Mouse (Mus musculus) kidney, postnatal 25 days (tissue): ENCODE results near the gene Cops6.

ENCODE experiments used
- DNase-seq, 2 experiments: peaks; one replicate each; pipeline ENCODE4 v3.0.0; 2021; ENCODE audit warnings: mixed read lengths in 2 of 2

The Cops6 gene

DNA sequence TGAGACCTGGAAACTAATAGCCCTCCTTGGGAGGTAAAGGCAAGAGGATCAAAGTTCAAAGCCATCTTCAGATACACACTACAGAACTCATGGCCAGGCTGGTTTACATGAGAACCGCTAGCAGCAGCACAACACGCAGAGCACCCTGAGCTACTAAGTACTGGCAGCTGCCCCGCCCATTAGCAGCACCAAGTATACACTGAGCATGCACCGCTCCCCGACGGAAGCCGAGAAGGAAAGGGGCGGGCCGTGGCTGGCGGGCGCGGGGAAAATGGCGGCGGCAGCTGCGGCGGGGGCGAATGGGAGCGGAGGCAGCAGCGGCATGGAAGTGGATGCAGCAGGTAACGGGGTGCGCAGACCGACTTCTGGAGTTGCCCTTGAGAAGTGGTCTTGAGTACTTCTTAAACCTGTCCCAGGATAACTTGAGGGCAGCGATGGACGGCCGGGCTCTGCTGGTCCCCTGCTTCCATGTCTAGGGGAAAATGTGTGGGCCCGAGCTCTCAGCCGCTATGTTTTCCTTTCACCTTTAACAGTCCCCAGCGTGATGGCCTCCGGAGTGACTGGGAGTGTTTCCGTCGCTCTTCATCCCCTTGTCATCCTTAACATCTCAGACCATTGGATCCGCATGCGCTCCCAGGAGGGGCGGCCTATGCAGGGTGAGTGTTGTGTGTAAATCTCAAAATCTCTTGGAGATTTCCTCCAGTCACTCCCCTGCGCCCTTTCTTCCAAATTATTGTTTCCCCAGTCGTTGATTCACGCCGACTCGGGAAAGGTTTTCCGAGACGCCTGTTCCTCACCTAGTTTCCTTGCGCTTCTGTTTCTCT, at the start of gene Cops6:
Cops6 (plus strand) TSS at position 230 of the 824 bp plus-strand sequence.
- peak; percentile 95 to 97 for DNase-seq

DNA sequence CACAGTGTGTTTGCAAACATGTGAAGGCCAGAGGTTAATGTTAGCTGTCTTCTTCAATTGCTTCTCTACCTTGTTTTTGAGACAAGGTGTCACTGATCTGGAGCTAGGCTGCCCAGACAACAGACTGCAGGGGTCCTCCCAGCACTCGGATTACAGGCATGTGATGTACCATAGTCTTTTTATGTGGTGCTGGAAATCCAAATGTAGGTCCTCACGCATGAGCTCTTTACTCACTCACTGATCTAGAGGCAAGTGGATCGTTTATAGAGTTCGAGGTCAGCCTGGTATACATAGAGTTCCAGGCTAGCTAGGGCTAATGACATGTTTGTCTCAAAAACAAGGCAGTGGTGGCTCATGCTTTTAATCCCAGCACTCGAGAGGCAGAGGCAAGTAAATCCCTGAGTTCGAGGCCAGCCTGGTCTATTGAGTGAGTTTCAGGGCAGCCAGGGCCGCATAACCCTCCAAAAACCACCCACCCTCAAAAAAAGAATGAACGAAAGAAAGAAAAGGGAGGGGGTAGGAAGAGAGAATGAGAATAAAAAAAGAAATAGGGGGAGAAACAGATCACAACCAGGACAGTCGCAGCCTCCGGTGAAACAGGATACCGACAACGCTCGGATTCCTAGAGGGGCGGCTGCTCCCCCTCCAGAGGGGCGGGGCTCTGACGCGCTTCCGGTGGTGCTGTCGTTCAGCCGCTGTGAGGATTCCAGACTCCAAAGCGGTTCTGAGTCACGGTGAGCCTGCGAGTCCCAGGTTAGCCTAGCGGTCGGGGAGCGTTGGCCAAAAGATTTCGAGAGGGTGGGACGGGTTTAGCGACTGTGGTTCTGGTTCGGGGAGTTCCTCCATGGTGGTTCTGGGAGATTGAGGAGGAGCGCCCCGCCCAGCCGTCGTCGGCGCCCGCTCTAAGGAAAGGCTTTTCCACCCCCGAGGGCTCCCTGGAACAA, 44.3 kb upstream of the Cops6 start, which contains the start of gene Zscan21:
Zscan21 (plus strand) TSS at position 649 of the 944 bp plus-strand sequence.
- peak; percentile 89 to 94 for DNase-seq

DNA sequence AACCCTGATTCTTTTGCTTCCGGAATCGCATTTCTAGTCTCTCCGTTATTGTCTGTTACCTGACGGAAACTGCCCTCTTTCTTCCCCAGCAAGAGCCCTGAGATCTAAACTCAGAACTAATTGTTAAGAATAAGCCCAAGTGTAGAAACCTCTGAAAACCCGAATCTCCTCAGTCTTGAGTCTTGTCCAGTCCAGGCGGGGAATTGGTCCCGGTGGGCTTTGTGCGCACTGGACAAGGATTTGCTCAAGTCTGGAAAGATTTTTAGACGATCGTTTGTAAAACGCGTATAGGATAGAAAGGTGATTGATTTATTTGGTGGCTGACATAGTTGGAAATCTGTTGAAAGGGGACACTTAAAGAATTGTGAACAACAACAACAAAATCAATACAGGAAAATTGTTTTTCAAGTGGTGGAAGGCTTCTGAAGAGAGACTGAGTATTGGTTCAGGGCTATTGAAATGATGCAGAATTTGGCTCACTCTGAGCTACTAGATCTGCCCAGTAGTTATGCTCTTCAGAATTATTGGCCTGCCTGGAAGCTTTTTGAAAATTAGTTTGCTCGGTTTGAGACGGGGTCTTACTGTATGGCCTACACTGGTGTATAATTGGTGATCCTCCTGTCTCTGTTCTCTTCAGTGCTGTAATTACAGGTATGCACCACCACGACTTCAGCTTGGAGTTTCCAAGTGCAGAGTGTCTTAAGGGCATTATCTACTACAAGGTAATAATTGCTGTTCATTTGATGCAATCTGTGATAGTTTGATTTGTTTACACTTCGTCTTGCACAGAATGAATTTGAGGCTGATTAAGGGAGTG, 43.5 kb upstream of the Cops6 start:
- no peak for DNase-seq

- no peak for DNase-seq
These were observed 42.8 kb upstream of the Cops6 start for GRCm38 (mm10) chr5:138118041-138118440.

DNA sequence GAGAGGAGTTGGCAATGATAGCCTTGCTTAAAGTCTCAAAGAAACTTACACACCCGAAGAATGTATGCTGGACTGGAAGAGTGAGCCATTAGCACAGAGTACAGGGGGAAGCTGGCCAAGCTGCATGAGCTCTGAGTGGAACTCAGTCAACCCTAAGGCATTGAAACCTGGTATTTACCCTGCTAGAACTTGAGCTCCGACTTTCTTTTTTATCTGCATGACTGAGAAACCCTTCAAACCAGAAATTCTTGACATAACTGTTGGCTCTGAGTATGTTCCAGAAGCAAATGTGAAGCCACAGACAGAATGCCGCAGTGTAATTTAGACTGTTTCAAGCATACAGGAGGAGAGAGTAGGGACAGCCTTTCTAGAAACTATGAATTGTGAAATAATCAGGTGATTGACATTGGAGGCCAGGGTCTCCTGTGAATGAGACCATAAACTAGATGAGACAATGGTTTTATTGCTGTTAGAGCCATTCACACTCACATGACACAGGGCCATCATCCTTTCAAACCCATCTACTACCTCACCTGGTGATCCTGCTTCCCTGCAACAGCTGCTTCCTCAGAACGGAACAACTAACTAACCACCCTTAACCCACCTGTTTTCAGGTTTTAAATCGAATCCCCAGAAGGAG, 28.3 kb upstream of the Cops6 start:
- peak; percentile 56 to 68 for DNase-seq

- no peak for DNase-seq
These were observed 23.6 kb upstream of the Cops6 start for GRCm38 (mm10) chr5:138137257-138137656.

DNA sequence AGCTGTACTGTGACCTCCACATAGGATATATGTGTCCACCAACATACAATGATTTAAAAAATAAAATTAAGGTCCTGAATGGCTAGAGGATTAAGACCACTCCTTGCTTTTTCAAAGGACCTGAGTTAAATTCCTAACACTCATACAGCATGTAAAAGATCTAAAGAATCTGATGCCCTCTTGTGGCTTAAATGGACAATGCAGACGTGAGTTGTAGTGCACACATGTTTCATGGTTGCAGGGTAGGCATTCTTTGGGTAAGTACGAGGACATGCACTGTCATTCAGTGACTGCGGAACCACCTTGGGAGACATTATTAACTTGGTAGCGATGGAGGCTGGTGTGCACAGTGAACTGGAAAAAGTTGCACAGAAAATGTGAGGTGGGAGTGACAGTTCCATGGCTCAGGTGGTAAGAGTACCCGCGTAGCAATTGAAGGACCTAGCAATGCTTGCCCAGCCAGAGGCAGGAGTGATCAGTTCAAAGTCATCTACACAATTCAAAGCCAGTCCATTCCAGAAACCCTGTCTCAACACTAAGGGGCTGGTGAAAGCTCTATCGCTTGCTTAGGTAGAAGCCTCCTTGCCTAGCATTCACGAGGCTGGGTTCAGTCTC, 22.8 kb upstream of the Cops6 start:
- peak in 1 of 2 experiments; percentile 78 for DNase-seq

- no peak for DNase-seq
These were observed 22.3 kb upstream of the Cops6 start for GRCm38 (mm10) chr5:138138585-138138984.

DNA sequence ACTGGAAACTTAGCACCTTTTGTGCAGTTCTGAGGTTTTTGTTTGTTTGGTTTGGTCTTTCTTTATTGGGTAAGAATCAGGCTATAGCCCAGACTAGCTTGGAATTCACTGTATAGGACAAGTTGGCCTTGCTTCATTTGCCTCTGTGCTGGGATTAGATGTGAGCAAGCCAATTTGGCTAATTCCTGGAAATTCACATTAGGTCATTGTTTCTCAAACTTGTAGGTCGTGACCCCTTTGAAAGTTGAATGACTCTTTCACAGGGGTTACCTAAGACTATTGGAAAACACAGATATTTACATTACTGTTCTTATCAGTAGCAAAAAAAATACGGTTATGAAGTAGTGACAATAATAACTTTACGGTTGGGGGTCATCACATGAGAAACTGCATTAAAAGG, 6.5 kb upstream of the Cops6 start:
- DNase-seq: no peak

DNA sequence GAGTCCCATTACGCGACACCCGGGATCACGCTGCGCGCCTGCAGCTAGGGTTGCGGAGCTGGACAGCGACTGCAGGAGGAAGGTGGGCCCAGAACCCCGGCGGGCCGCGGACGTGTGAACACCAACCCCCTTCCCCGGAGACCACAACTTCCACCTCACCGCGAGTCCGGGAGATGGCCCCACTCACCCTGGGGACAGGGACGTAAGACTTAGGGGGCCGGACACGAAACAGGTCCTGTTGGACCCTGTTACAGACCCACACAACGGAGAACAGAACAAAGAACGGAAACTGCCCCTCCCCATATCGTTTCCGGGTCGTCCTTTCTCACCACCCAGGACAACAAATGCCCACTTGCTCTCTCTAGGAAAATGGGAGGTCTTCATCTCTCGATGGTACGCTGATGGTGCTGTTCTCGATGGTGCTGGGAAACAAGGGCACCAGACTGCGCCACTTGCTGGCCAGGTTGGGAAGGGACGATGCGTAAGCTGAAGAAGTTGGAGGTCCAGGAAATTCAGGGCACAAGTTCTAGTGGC, 5.4 kb upstream of the Cops6 start, which contains the start of gene Zfp113:
Zfp113 (minus strand) TSS at position 302 of the 534 bp plus-strand sequence.
- peak; percentile 92 to 94 for DNase-seq

DNA sequence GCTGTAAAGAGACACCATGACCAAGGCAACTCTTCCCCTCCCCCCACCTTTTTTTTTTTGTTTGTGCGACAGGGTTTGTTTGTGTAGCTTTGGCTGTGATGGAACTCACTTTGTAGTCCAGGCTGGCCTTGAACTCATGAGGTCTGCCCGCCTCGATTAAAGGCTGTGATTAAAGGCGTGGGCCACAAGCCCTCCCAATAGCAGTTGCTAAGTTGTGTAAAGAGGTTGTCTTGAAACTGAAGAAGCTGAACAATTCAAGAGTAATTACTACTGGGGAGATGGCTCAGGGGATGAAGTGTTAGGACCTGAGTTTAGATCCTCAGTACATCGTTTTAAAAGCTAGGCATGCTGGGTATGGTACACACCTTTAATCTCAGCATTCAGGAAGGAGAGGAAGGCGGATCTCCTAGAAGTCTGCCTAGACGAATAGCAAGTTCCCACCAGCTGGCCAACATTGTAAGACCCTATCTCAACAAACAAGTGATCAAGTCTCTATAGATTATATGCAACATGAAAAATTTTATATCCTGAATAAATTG, 578 bp upstream of the Cops6 start:
- no peak for DNase-seq

DNA sequence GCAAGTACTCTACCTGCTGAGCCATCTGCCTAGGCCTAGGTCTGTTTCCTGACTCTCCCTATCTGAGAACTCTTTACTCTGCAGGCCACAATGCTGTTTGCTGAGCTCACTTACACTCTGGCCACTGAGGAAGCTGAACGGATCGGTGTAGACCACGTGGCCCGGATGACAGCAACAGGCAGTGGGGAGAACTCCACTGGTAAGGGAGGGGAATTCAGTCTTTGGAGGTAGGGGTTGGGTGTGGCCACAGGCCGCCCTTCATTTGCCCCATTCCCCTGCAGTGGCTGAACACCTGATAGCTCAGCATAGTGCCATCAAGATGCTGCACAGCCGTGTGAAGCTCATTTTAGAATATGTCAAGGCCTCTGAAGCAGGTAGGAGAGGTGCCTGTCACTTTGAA, 2.2 kb downstream of the Cops6 start:
- DNase-seq: no peak

GRCm38 (mm10) chr5:138163610-138164009, 2.7 kb downstream of the Cops6 start:
- no peak for DNase-seq

DNA sequence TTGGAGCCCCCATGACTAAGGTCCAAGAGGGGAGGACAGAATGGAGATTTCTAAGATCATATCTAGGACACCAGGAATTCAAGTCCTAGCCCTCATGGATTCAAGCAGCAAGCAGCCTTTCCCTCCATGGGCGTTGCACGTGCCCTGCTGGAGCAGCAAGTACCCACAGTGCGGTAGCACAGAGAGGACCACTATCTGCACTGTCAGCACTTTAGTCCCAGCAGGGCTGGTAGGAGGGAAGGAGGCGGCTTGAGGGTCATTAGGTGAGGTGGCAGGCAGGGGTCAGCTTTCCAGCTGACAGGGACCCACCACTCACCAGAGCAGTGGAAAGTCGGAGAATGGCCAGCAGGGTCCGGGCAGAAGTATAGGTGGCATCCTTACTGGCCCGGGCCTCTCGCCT, 4.7 kb downstream of the Cops6 start:
- no peak for DNase-seq

DNA sequence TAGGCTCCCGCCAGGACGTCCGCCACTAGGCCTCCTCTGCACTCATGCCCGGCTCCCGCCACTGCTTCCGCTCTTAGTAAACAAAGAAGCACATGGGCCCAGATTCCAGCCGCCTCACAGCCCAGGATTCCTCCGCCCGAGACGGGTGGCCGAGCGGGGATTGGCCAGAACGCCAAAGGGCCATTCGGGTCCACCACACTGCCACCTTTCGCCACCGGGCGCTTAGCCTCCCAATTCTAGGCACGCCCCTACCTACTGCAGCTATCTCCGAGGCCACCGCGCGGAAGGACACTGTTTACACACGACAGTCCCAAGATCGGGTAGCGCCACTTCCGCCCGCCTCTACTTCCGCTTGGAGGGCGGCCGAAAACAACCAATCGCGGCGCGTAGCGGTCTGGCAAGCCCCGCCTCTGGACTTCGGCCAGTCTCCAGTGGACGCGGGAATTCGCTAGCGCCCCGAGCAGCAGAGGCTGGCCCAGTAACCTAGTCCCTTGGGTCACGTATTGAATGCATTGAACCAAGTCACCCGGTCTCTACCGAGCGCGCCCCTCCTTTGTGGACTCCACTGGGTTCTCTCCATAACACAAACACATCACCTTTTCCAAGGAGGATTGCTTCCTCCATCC, 10.2 kb downstream of the Cops6 start:
- DNase-seq: peak; percentile 99

DNA sequence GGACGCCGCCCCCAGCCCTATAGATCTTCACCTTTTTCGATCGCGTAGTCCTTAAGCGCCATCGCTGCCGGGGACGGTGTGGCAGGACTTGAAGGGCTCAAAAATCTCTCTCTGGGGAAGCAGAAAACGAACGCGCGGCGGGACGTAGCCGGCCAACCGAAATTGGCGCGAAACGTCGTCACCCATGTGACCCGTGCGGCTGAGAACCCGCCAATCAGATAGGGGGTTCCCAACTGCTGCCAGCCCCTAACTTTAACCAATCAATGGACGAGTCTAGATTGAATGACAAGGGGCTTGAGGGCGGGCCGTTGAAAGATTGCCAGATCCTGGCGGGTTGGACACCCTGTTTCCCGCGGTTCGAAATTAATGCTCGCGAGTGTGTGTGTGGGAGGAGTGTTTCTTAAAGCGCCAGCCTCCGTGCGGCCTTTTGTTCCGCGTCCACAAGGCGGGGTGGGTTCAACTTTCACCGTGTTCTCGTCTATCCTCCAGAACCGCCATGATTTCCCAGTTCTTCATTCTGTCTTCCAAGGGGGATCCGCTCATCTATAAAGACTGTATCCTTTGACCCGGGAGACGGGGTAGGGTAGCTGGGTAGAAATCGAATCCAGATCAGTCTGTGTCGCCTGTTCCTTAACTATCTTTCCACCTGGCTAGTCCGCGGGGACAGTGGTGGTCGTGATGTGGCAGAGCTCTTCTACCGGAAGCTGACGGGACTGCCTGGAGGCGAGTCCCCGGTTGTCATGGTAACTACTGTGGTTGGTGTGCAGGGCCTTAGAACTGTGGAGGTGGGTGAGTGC, 11.0 kb downstream of the Cops6 start, which contains the start of the genes Ap4m1 and Mcm7:
Ap4m1 (plus strand) TSS at position 308 of the 797 bp plus-strand sequence.
Mcm7 (minus strand) TSS at position 728 of the 797 bp plus-strand sequence.
- peak; percentile 99 for DNase-seq

GRCm38 (mm10) chr5:138173217-138173616, 12.3 kb downstream of the Cops6 start:
- DNase-seq: no peak

DNA sequence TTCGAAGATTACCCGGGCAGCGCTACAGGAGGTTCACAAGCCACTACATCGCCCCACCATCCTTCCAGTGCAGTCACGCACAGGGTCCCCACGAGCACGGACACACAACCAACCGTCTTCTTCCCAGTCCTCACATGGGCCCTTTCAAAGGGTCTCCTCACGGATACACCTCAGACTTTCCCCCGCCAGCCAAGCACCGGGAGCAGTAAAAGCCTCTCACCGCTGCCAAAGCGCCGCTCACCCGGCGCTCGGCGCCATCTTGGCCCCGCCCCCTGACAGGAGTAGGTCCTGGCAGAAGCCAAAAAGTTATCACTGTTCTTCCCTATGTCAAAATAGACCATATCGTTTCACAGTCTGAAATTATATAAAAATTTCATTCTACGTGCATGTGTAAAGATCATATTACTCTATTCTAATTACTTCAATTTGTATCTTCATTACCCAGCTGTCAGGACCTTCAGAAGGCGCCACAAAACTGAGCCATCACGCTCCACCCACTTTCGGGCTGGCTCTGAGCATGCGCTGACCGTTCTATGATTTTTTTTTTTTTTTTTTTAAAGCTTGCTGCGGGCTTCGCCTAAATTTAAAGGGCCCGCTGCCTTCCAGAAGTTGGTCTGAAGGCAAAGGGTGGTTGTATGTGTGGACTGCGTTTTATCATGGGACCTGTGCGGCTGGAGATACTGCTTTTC, 26.2 kb downstream of the Cops6 start, which contains the start of the genes Taf6 and Cnpy4:
Taf6 (minus strand) TSS at position 502 of the 689 bp plus-strand sequence.
Cnpy4 (plus strand) TSS at position 536 of the 689 bp plus-strand sequence.
- peak; percentile 90 for DNase-seq
